Mouse (Mus musculus) embryonic fibroblast, embryonic 13.5 days (primary cell): ENCODE data around the gene Scd4.

Experiments used
- CTCF ChIP-seq: IDR thresholded peaks from 2 replicates; pipeline ENCODE4 v1.5.1; 2011; ENCODE audit warnings: mild to moderate bottlenecking, control low read depth, low read length, moderate library complexity, borderline replicate concordance; ENCODE audit not compliant: insufficient read depth
- POLR2A ChIP-seq: IDR thresholded peaks from 2 replicates; pipeline ENCODE4 v1.6.1; 2011; ENCODE audit warnings: low read depth, mild to moderate bottlenecking, control low read depth, low read length, moderate library complexity

GRCm38 (mm10) chr19:44300520-44300919 is 32.4 kb upstream of the Scd4 start:
- TF ChIP-seq CTCF (no peak), POLR2A (peak; percentile 8; the same call in 1 of the 2 replicates)
